Mouse (Mus musculus) embryonic facial prominence, embryonic 14.5 days (tissue): ENCODE data around the gene Ptrh1. TPM values are rescaled to one million over a fixed set of nuclear protein-coding genes. Genes with fewer than 3 reads are reported as not detected.

Experiments
- ATAC-seq: fragments of 200-750 bp; cut with Nextera tagmentation; 2 replicates; pipeline ENCODE4 v1.8.0; 2017; ENCODE audit warnings: low read depth, moderate number of reproducible peaks, moderate TSS enrichment
- DNase-seq: peaks from one replicate; pipeline ENCODE4 v3.0.0-alpha.2; 2015; ENCODE audit warnings: low spot score
- H3K27ac ChIP-seq: fragments of 300-500 bp; sonication (generic); replicated peaks from 2 replicates; pipeline ENCODE4 v1.5.1; 2014; ENCODE audit warnings: low read depth, mild to moderate bottlenecking, low read length, moderate library complexity
- H3K27me3 ChIP-seq: fragments of 300-500 bp; sonication (generic); replicated peaks from 2 replicates; pipeline ENCODE4 v1.6.1; 2014; ENCODE audit warnings: low read length; ENCODE audit not compliant: control insufficient read depth, insufficient read depth
- H3K36me3 ChIP-seq: fragments of 300-500 bp; sonication (generic); 2 replicates; pipeline ENCODE4 v1.6.1; 2014; ENCODE audit warnings: low read length, mixed read lengths; ENCODE audit not compliant: control insufficient read depth, insufficient read depth
- H3K4me1 ChIP-seq: fragments of 300-500 bp; sonication (generic); 2 replicates; pipeline ENCODE4 v1.6.1; 2014; ENCODE audit warnings: antibody characterized with exemption, low read length; ENCODE audit not compliant: control insufficient read depth, insufficient read depth
- H3K4me2 ChIP-seq: fragments of 300-500 bp; sonication (generic); 2 replicates; pipeline ENCODE4 v1.6.1; 2014; ENCODE audit warnings: low read depth, mild to moderate bottlenecking, low read length, moderate library complexity, mixed read lengths
- H3K4me3 ChIP-seq: fragments of 300-500 bp; sonication (generic); 2 replicates; pipeline ENCODE4 v1.5.1; 2014; ENCODE audit warnings: low read depth, mild to moderate bottlenecking, low read length
- H3K9ac ChIP-seq: fragments of 300-500 bp; sonication (generic); 2 replicates; pipeline ENCODE4 v1.6.1; 2014; ENCODE audit warnings: low read depth, mild to moderate bottlenecking, low read length, moderate library complexity, mixed read lengths
- H3K9me3 ChIP-seq: fragments of 300-500 bp; sonication (generic); 2 replicates; pipeline ENCODE4 v1.6.1; 2016; ENCODE audit warnings: low read length; ENCODE audit not compliant: control insufficient read depth
- WGBS: fragments of 180-500 bp; shearing (Covaris S2); extraction: QIAGEN DNeasy Blood & Tissue Kit; methylation state at CpG from one replicate; pipeline ENCODE4 v1.1.7; 2014; 5-methylcytosine and 5-hydroxymethylcytosine counted together
- polyA plus RNA-seq: library from polyadenylated mRNA; unstranded; fragments of >200 nt; fragmentation: Nextera tagmentation; extraction: Ambion mirVana; gene quantifications from 2 replicates; pipeline ENCODE4 v1.2.1, GENCODE M21; 2014

Gene Ptrh1
- polyA plus RNA-seq, 1 experiment from 2014 or later, result 5.2 TPM

DNA sequence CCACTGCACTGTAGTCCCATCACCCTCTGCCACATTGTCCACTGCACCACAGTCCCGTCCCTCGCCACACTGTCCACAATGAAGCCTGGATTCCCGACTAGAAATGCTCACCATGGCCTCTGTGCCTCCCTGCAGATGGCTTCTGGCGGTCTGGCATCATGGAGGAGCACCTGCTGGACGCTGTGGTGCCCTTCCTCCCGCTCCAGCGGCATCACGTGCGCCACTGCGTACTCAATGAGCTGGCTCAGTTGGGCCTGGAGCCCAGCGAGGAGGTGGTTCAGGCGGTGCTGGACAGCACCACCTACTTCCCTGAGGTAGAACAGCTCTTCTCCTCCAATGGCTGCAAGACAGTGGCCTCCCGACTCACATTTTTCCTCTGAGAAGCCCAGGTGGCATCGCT is 14.2 kb upstream of the Ptrh1 start:
- Histone ChIP-seq H3K4me1 (no peaks in the 10 kb centered on the region), H3K27me3 (no peaks in the 10 kb centered on the region), H3K4me2 (no peak overlapping the region), H3K36me3 (peaks cover 27% of the 10 kb centered on the region), H3K27ac (no peak overlapping the region), H3K4me3 (no peak overlapping the region), H3K9me3 (no peaks in the 10 kb centered on the region), H3K9ac (no peak overlapping the region)
- DNase-seq, result no peak
- 85% methylated on average over 14 of the region's 14 CpGs for WGBS
- ATAC-seq, result no peak

DNA sequence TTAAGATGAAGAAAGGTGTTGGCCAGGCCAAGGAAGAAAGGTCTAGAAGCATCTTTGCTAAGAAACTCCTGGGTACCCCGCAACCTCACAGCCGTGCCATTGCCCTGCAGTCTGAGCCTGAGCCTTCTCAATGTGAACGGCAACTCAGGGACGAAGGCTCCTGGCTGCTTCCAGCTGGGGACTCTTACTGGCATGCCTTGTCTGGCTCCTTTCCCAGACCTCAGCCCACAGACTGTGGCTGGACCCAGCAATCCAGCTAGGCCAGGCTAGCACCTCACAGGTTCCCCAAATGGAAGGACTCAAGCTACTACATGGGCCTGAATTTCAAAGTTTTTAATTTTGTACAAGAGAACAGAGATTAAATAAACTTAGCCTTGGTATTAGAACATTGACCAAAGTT is 13.7 kb upstream of the Ptrh1 start:
- peaks cover 27% of the 10 kb centered on the region for H3K36me3 ChIP-seq
- H3K4me2 ChIP-seq, result no peak overlapping the region
- H3K27me3 ChIP-seq, result no peaks in the 10 kb centered on the region
- no peak overlapping the region for H3K9ac ChIP-seq
- DNase-seq, result no peak
- no peak overlapping the region for H3K27ac ChIP-seq
- H3K4me3 ChIP-seq, result no peak overlapping the region
- WGBS, result 93% methylated on average over 4 of the region's 4 CpGs
- H3K9me3 ChIP-seq, result no peaks in the 10 kb centered on the region
- no peaks in the 10 kb centered on the region for H3K4me1 ChIP-seq
- ATAC-seq, result no peak

DNA sequence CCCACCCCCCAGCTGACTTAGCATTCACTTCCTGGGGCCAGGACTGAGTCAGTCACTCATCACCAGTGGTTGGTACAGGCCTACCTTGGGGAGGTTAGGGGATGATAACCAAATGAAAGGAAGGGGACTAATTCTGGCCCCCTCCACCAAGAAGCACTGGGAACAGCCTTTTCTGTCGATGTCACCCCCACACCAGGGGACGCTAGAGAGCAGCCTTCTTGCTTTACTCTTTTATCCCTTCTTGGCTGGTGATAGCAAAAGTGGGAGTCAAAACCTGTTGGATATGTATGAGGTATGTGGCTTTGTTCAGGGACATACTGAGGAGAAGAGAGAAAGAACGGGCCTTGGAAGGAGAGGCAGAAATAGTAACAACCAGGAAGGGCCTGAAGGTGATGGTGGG is 12.2 kb upstream of the Ptrh1 start:
- H3K4me2 ChIP-seq, result no peak overlapping the region
- no peak overlapping the region for H3K4me3 ChIP-seq
- WGBS, result 78% methylated on average over 3 of the region's 3 CpGs
- DNase-seq (no peak), ATAC-seq (no peak)
- H3K9ac ChIP-seq, result no peak overlapping the region
- H3K27ac ChIP-seq, result no peak overlapping the region
- no peaks in the 10 kb centered on the region for H3K4me1 ChIP-seq
- no peaks in the 10 kb centered on the region for H3K27me3 ChIP-seq
- H3K9me3 ChIP-seq, result no peaks in the 10 kb centered on the region
- H3K36me3 ChIP-seq, result peaks cover 27% of the 10 kb centered on the region

DNA sequence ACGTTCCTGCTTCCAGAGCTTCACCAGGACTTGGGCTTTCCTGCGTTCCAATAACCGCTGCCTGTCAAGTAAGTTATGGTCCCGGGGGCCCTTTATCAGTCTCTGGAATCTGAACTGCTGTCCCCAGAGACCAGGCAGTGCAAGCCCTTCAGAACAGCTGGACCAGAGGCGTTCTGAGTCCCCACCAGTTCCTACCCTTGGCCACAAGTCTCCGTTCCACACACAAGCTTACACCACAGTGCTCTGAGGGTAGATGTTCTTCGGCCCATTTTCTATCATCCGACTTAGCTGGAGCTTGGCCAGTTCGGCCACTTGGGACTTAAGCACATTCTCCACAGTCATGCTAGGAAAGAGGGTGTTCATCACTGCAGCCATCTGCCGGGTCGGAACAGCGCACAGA is 8.3 kb upstream of the Ptrh1 start:
- 73% methylated on average over 12 of the region's 12 CpGs for WGBS
- Histone ChIP-seq H3K36me3 (peaks cover 8% of the 10 kb centered on the region; the same call in 1 of the 2 replicates), H3K9me3 (no peaks in the 10 kb centered on the region), H3K4me3 (no peak overlapping the region), H3K9ac (no peak overlapping the region), H3K27ac (no peak overlapping the region), H3K27me3 (no peaks in the 10 kb centered on the region), H3K4me1 (0 out of 2 replicates have a peak, but pooled peaks cover 4% of the 10 kb centered on the region), H3K4me2 (no peak overlapping the region)
- no peak for DNase-seq
- no peak for ATAC-seq

DNA sequence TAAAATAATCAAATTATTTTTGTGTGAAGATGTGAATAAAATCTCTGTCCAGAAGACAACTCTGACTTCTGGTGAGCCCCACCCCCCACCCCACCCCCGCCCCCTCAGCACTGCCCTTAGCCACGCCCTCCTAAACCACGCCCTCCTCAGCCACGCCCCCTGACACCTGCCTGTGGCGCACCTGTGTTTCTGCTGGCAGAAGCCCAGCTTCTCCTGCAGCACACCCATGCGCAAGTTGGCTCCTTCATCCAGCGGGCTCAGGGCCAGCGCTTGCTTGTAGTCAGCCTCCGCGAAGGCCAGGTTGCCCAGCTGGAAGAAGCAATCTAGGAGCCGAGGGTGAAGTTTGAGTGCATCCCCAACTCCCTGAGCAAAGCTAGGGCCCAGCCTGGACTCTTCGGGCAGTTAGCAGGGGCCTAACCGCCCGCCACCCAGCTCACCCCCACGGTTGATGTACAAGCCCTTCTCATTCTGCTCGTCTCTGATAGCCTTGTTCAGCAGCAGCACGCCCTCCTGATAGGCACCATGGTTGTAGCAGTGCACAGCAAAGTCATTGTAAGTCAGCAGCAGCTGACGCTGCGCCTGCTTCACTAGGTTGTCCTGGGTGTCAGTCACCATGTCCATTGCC is 6.8 kb upstream of the Ptrh1 start:
- 0 out of 2 replicates have a peak, but pooled peaks cover 4% of the 10 kb centered on the region for H3K4me1 ChIP-seq
- 49% methylated on average over 17 of the region's 19 CpGs for WGBS
- no peaks in the 10 kb centered on the region for H3K9me3 ChIP-seq
- DNase-seq (peak; percentile 56), ATAC-seq (no peak)
- H3K4me3 ChIP-seq, result no peak overlapping the region
- no peak overlapping the region for H3K4me2 ChIP-seq
- no peak overlapping the region for H3K9ac ChIP-seq
- no peaks in the 10 kb centered on the region for H3K27me3 ChIP-seq
- no peaks in the 10 kb centered on the region for H3K36me3 ChIP-seq
- no peak overlapping the region for H3K27ac ChIP-seq

DNA sequence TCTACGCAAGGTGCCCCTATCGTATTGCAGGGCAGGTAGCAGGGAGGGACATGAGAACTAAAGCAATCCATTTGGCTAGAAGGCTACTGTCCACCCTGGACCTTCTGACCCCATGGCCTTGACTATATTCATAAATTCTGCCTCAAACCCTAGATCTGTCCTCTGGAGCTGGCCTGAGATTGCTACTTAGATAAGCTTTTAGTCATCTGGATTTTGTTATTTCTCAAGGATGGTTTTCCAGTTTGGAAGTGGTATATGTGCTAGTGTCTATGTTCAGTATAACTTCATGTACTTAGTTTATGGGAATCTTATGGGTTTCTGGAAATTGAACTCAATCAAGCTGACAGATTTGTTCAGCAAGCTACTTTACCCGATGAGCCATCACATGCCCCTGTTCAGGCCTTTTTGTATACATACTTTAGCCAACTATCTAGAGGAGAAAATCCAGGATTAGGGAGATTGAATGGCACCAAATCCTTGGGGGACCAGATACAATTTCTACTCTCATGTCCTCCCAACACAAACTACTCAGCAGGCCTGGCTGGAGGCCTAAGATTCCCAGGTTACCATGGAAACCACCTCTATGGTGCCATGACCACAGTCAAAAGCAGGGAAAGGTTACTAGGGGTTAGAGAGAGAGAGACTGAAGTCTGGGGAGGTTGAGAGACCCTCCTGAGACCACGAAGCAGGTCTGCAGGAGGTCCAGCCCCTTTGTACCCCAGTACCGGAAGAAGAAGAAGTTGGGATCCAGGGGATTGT is 6.1 kb upstream of the Ptrh1 start:
- Histone ChIP-seq H3K4me1 (0 out of 2 replicates have a peak, but pooled peaks cover 4% of the 10 kb centered on the region), H3K36me3 (no peaks in the 10 kb centered on the region), H3K27ac (no peak overlapping the region), H3K9me3 (no peaks in the 10 kb centered on the region), H3K9ac (no peak overlapping the region), H3K27me3 (no peaks in the 10 kb centered on the region), H3K4me2 (no peak overlapping the region), H3K4me3 (no peak overlapping the region)
- 69% methylated on average over 5 of the region's 5 CpGs for WGBS
- ATAC-seq, result no peak
- DNase-seq, result no peak

DNA sequence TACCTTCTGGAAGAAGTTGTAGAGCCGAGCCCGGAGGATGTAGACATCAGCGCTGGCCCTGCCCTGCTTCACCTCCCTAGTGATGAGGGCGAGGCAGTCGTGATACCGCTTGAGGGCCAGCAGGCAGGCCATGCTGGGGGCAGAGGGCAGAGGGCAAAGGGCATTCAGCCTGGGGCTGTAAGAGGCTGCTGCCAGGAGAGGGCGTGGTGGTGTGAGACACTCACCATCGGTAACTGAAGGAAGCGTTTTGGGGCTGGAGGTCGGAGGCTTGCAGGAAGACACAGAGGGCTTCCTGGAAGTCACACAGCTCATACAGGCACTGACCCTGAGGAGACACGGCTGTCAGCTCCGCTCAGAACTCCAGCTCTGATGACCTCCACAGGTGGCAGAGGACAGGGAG is 3.7 kb upstream of the Ptrh1 start:
- no peak for ATAC-seq

DNA sequence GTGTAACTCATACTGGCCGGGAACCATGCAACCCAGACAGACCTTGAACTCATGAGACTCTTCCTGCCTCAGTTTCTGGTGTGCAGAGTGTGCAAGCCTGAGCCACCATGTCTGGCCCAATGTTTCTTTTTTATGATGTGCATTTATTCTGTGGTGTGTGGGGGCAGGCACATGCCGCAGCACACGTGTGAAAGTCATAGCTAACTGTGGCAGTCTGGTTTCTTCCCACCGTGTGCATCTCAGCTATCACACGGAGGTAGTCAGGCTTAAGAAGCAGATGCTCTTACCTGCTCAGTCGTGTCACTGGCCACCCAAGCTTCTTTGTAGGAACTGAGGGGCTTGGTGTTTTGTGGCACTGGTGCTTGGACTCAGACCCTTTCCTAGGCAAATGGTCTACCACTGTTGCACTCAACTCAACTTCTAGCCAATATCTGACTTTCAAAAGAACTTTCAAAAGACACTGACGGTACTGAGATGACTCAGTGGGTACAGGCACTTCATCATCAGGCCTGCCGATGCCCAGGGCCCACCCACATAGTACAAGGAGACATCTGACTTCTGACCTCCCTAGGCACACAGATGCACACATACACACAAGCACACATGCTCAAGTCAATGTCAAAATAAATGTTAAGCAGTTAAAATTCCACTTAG is 2.8 kb upstream of the Ptrh1 start:
- H3K9ac ChIP-seq, result no peak overlapping the region
- H3K4me3 ChIP-seq, result no peak overlapping the region
- H3K27ac ChIP-seq, result no peak overlapping the region
- H3K27me3 ChIP-seq, result no peaks in the 10 kb centered on the region
- DNase-seq (no peak), ATAC-seq (no peak)
- WGBS, result 69% methylated on average over 8 of the region's 8 CpGs
- no peak overlapping the region for H3K4me2 ChIP-seq
- H3K36me3 ChIP-seq, result no peaks in the 10 kb centered on the region; the same call in 1 of the 2 replicates
- H3K4me1 ChIP-seq, result peaks cover 12% of the 10 kb centered on the region
- H3K9me3 ChIP-seq, result no peaks in the 10 kb centered on the region

More for the DNA sequence above, 3.7 kb upstream of the Ptrh1 start:
- no peak overlapping the region for H3K4me3 ChIP-seq
- H3K27me3 ChIP-seq, result no peaks in the 10 kb centered on the region
- no peak overlapping the region for H3K4me2 ChIP-seq
- H3K27ac ChIP-seq, result no peak overlapping the region
- no peak overlapping the region for H3K9ac ChIP-seq
- WGBS, result 16% methylated on average over 12 of the region's 12 CpGs
- H3K9me3 ChIP-seq, result no peaks in the 10 kb centered on the region
- no peaks in the 10 kb centered on the region for H3K36me3 ChIP-seq
- H3K4me1 ChIP-seq, result peaks cover 12% of the 10 kb centered on the region
- no peak for DNase-seq
